Mouse (Mus musculus): ENCODE measurements around the gene Ramp2.

- TF ChIP-seq CTCF (IDR thresholded peaks at IDR 0.05; ENCODE audit: low read depth): peak; percentile 67
- TF ChIP-seq EP300 (optimal IDR thresholded peaks at IDR 0.05): no peak
Measured at GRCm38 (mm10) chr11:101226065-101226701, 19.6 kb upstream of the Ramp2 start, which contains the start of gene Ezh1.

Measured in stomach, postnatal 0 days (tissue).